In the genomic region with DNA sequence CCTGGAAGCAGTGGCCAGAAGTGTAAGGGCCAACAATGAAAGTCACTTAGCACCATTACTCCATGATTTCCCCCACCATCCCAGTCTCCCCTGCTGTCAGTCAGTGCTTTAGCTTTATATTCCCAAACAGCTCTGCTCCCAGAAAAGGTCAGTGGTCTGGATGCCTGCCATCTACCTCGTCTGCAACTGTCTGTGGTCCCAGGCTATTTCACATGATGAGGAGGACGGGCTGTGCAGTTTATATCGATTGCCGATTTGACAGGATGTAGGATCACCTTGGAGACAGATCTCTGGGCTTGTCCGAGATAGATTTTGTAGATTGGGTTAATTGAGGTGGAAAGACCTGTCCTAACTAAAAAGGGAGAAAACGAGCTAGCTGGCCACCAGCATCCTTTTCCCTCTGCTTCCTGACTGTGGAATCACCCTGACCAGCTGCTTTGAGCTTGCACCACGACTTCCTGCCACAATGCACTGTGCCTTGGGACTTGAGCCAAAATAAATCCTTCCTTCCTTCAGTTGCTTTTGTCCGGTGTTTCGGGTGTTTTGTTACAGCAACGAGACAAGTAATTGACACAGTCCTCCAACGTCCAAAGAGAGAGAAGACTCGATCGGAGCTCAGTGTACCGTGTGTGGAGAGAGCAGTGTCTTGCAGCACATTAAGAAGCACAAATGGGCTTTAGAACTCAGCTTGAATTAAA, we compare ENCODE assay signal across 12 mouse cellular contexts. TPM values are rescaled to one million over a fixed set of nuclear protein-coding genes. Genes with fewer than 3 reads are reported as not detected.
DNase-seq lines count a peak whose midpoint lies in the region; ATAC-seq and TF ChIP-seq lines count a peak whose summit lies in the region.
"Had no signal": no experiment of that assay in that cellular context is flagged by ENCODE, and none has a peak within 500 bp of the region (broad histone marks: within the 10 kb centered on the region; RNA-seq: fewer than 3 reads in every experiment).

No protein-coding gene starts in this region.

- H3K36me3 ChIP-seq in hindbrain, embryonic 10.5 days: peaks cover 14% of the 10 kb centered on the region; the same call in 1 of the 2 replicates
- 0 out of 2 replicates have a peak, but pooled peaks cover 3% of the 10 kb centered on the region for H3K36me3 ChIP-seq in hindbrain, embryonic 14.5 days (replicated peaks; ENCODE audit: control insufficient read depth, insufficient read depth)
- H3K36me3 ChIP-seq: G1E; limb, embryonic 12.5 days; neural tube, embryonic 13.5 days had no signal

- no peak for TF ChIP-seq POLR2A in brain, embryonic 14.5 days (IDR thresholded peaks at IDR 0.05; ENCODE audit: borderline replicate concordance, extremely low read depth, insufficient read depth, insufficient read length, poor library complexity, severe bottlenecking)

- TF ChIP-seq CTCF in brain, embryonic 14.5 days (IDR thresholded peaks at IDR 0.05; ENCODE audit: borderline replicate concordance, extremely low read depth, insufficient read depth, insufficient read length): no peak

- H3K4me3 ChIP-seq in hindbrain, embryonic 10.5 days: no peak overlapping the region
- no peak overlapping the region for H3K4me3 ChIP-seq in hindbrain, embryonic 14.5 days (replicated peaks; ENCODE audit: low read length)
- H3K4me3 ChIP-seq: limb, embryonic 12.5 days; neural tube, embryonic 13.5 days had no signal

- 0 out of 2 replicates have a peak overlapping the region, but pooled peaks have one; percentile 41 for H3K27ac ChIP-seq in hindbrain, embryonic 10.5 days
- H3K27ac ChIP-seq in hindbrain, embryonic 14.5 days: no peak overlapping the region
- H3K27ac ChIP-seq: hindbrain, postnatal 0 days; neural tube, embryonic 13.5 days had no signal

- no peak for DNase-seq in hindbrain, embryonic 10.5 days (ENCODE audit: low spot score)
- DNase-seq in hindbrain, embryonic 14.5 days (ENCODE audit: low spot score): no peak
- DNase-seq in 3T3-L1 (ENCODE audit: low read depth, low spot score): peak; percentile 87
- DNase-seq in brain, embryonic 14.5 days (ENCODE audit: low read depth): peak; percentile 50
- DNase-seq in kidney, postnatal 14 days: peak; percentile 38
- no peak for DNase-seq in adrenal gland, postnatal 14 days
- DNase-seq in adrenal gland, postnatal 4 days (ENCODE audit: low spot score in 2 of 2): no peak
- DNase-seq in gastrocnemius, adult 18-20 months (ENCODE audit: low spot score): no peak

- no peak for ATAC-seq in hindbrain, embryonic 14.5 days (ENCODE audit: low FRiP score)
- ATAC-seq: hindbrain, postnatal 0 days had no signal

- H3K4me1 ChIP-seq in hindbrain, embryonic 10.5 days (replicated peaks): peaks cover 32% of the 10 kb centered on the region
- peaks cover 15% of the 10 kb centered on the region for H3K4me1 ChIP-seq in hindbrain, embryonic 14.5 days (replicated peaks; ENCODE audit: control insufficient read depth, insufficient read depth, low read length)

- no peaks in the 10 kb centered on the region for H3K9me3 ChIP-seq in hindbrain, embryonic 10.5 days
- no peaks in the 10 kb centered on the region for H3K9me3 ChIP-seq in hindbrain, embryonic 14.5 days (ENCODE audit: control insufficient read depth, low read length)
- H3K9me3 ChIP-seq: limb, embryonic 12.5 days; neural tube, embryonic 13.5 days had no signal

- no peaks in the 10 kb centered on the region; the same call in 1 of the 2 replicates for H3K27me3 ChIP-seq in hindbrain, embryonic 10.5 days (ENCODE audit: insufficient read depth, poor library complexity, severe bottlenecking)
- no peaks in the 10 kb centered on the region for H3K27me3 ChIP-seq in hindbrain, embryonic 14.5 days (ENCODE audit: control insufficient read depth, insufficient read depth, low read length)
- H3K27me3 ChIP-seq: limb, embryonic 12.5 days had no signal

- no peak overlapping the region for H3K4me2 ChIP-seq in hindbrain, embryonic 14.5 days (replicated peaks)
- H3K4me2 ChIP-seq: limb, embryonic 12.5 days; neural tube, embryonic 13.5 days had no signal

- no peak overlapping the region for H3K9ac ChIP-seq in hindbrain, embryonic 14.5 days
- H3K9ac ChIP-seq: limb, embryonic 12.5 days; neural tube, embryonic 13.5 days had no signal

- 64% methylated on average over 14 of the region's 14 CpGs for WGBS in hindbrain, embryonic 10.5 days
- WGBS in hindbrain, embryonic 14.5 days: 44% methylated on average over 14 of the region's 14 CpGs

RNA-seq across cellular contexts. Expression of a gene that starts 16.6 kb away (rescaled TPM):
- 4.6 and 5.9 TPM in 2 replicates for polyA plus RNA-seq in hindbrain, embryonic 10.5 days (2016; fragmentation: Nextera tagmentation; extraction: Ambion mirVana)
- polyA plus RNA-seq in hindbrain, embryonic 14.5 days (2014; fragmentation: Nextera tagmentation; extraction: Ambion mirVana): 6.5 and 6.9 TPM in 2 replicates
- 6.9 and 8.7 TPM in 2 replicates for polyA plus RNA-seq in brain, embryonic 14.5 days (2012; rRNA removed)
- 3.0 and 6.6 TPM in 2 replicates for total RNA-seq in adrenal gland, postnatal 14 days (2021)
- total RNA-seq in adrenal gland, postnatal 4 days (2021): 10 to 100 TPM in 1 of 2 experiments, 1 to 10 TPM in 1; 10.0 to 12.4 TPM
- total RNA-seq in gastrocnemius, adult 18-20 months (2021): 10 to 100 TPM; 42.6 to 43.9 TPM
- polyA plus RNA-seq: G1E had no signal

Comparison
In these comparisons a context has a peak if more than half of its experiments do, and no peak if none do; other contexts are left out.
1. DNase-seq: peak in 3T3-L1 (single experiment), brain, embryonic 14.5 days (single experiment) and kidney, postnatal 14 days (single experiment); none in hindbrain, embryonic 10.5 days (single experiment), hindbrain, embryonic 14.5 days (single experiment), adrenal gland, postnatal 14 days (single experiment), adrenal gland, postnatal 4 days (0 of 2) and gastrocnemius, adult 18-20 months (single experiment).